Mouse (Mus musculus): ENCODE data around the gene Comt. TPM values are rescaled to one million over a fixed set of nuclear protein-coding genes. Genes with fewer than 3 reads are reported as not detected.

Gene Comt
- polyA plus RNA-seq, 1 experiment from 2014 or later, result 64.0 TPM

DNA sequence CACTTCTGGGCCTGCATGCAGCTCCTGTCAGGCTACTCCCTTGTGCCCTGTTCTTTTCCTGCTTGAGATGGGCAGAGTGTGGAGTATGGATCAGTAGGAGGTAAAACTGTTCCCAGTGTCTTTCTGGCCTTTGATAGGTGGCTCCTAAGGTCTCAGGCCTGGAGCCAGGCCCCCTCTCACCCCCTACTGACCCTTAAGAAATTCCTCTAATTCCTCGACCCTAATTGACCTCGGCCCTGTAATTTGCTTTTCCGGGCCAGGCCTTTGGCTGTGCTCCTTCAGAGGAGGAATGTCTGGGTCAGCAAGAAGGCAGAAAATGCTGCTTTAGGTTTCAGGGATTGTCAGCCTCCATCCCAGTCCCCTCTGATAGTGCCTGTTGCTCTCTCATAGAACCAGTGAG lies 42.9 kb downstream of the Comt start:
- Histone ChIP-seq H3K4me1 (peaks cover 89% of the 10 kb centered on the region), H3K36me3 (ENCODE audit: poor library complexity, severe bottlenecking) (no peaks in the 10 kb centered on the region), H3K27me3 (no peaks in the 10 kb centered on the region), H3K4me2 (no peak overlapping the region), H3K27ac (peak overlapping the region; percentile 54; the same call in 1 of the 2 replicates), H3K9me3 (replicated peaks) (no peaks in the 10 kb centered on the region), H3K4me3 (no peak overlapping the region), H3K9ac (peak overlapping the region; percentile 31; the same call in 1 of the 2 replicates)
- ATAC-seq, result no peak
- WGBS, result 10% methylated on average over 3 of the region's 3 CpGs

DNA sequence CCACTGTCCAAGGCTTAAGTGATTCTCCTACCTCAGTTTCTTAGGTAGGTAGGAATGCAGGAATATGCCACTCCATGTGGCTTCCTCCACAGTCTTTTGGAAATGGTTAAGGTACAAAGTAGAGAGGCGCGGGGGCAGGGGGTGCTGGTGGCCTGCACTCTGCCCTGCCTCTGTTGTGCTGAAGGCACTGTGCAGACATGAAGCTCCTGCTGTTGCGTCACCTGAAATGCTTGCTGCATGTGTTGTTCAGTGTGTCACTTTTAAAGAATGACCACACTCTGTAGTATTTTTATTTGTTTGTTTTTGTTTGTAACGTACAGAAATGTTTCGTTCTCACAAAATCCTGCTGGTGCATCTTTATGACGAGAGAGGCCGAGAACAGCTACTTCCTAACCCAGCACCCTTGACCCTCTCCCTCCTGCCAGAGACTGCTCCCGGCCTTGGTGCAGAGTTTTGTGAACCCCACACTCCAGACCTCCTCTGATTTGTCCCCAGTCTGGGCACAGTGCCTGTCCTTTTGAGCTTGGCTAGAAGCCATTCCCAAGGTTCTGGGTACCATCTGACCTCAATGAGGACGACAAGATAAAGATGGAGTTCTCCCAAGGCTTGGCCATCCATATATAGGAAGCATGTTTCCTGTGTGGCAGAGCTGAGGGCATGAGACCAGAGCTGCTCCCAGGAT lies 43.5 kb downstream of the Comt start:
- 76% methylated on average over 9 of the region's 9 CpGs for WGBS
- H3K27me3 ChIP-seq, result no peaks in the 10 kb centered on the region
- H3K9me3 ChIP-seq (replicated peaks), result no peaks in the 10 kb centered on the region
- no peak overlapping the region for H3K4me3 ChIP-seq
- H3K36me3 ChIP-seq (ENCODE audit: poor library complexity, severe bottlenecking), result no peaks in the 10 kb centered on the region
- H3K27ac ChIP-seq, result peak overlapping the region; percentile 35; the same call in 1 of the 2 replicates
- no peak for ATAC-seq
- H3K9ac ChIP-seq, result peak overlapping the region; percentile 31; the same call in 1 of the 2 replicates
- H3K4me1 ChIP-seq, result peaks cover 89% of the 10 kb centered on the region
- no peak overlapping the region for H3K4me2 ChIP-seq

DNA sequence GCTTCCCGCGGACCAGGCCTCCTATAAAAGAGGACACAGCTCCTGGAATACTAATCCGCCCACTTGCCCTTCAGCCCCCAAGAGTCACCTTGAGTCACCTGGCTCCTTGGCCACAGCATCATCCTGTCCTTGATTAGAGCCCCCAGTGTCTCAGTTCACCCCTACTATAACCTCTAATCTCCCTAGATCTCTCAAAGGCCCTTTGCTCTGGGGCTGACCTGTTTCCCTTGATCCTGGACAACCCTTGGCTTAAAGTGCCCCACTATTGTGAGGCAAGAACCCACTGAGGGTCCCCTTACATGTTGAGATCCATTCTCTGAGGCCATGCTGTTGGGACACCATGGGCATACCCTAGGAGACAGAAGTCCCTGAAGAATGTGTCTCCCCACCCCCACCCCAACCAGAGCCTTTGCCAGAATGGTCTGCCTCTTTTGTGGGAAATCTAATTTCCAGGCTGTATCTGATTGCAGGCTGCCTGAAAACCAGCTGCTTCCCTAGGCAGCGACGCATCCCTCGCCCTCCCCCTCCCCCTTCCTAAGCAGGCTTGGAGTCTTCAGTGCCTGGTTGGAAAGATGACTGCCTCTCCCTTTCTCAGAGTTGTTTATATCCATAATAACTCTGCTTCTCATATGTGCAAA lies 44.9 kb downstream of the Comt start:
- ATAC-seq, result peak; percentile 51
- Histone ChIP-seq H3K4me3 (no peak overlapping the region), H3K9me3 (replicated peaks) (no peaks in the 10 kb centered on the region), H3K36me3 (ENCODE audit: poor library complexity, severe bottlenecking) (no peaks in the 10 kb centered on the region), H3K27me3 (no peaks in the 10 kb centered on the region), H3K4me1 (peaks cover 85% of the 10 kb centered on the region), H3K4me2 (peak overlapping the region; percentile 10), H3K27ac (peak overlapping the region; percentile 89), H3K9ac (0 out of 2 replicates have a peak overlapping the region, but pooled peaks have one; percentile 26)
- WGBS, result 37% methylated on average over 6 of the region's 6 CpGs

DNA sequence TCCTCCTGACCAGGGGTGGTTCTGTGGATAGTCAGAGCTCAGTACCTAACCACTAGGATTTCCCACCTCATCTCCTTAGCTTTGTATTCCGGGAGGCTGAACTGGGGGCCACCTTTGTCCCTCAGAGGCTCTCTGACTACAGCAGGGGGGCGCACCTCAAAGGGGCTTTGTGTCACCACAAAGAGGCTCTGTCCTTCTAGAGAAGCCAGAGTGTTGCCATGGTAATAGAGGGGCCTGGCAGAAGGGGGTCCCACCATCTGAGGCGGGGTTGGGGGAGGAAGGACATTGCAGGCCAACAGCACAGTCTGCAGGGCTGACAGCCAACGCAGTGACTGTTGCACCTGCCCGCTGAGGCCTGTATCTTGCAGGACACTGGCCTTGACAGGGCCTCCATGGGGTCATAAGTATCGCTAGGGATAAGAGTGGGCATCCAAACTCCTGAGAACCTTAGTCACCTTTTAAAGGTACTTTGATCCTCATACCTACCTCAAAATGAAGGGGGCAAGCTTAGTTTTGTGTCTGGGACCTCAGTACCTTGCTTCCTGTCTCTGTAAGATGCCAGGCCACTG lies 46.1 kb downstream of the Comt start:
- WGBS, result 9% methylated on average over 6 of the region's 6 CpGs
- H3K27me3 ChIP-seq, result no peaks in the 10 kb centered on the region
- H3K9ac ChIP-seq, result peak overlapping the region; percentile 26
- H3K9me3 ChIP-seq (replicated peaks), result no peaks in the 10 kb centered on the region
- H3K4me2 ChIP-seq, result peak overlapping the region; percentile 16; the same call in 1 of the 2 replicates
- H3K36me3 ChIP-seq (ENCODE audit: poor library complexity, severe bottlenecking), result no peaks in the 10 kb centered on the region
- H3K27ac ChIP-seq, result peak overlapping the region; percentile 89
- ATAC-seq, result peak; percentile 81
- peaks cover 79% of the 10 kb centered on the region for H3K4me1 ChIP-seq
- no peak overlapping the region for H3K4me3 ChIP-seq

GRCm38 (mm10) chr16:18379338-18380001 lies 47.2 kb downstream of the Comt start:
- H3K36me3 ChIP-seq (ENCODE audit: poor library complexity, severe bottlenecking), result no peaks in the 10 kb centered on the region
- no peak overlapping the region for H3K4me2 ChIP-seq
- H3K9me3 ChIP-seq (replicated peaks), result no peaks in the 10 kb centered on the region
- no peak overlapping the region for H3K4me3 ChIP-seq
- peak overlapping the region; percentile 89 for H3K27ac ChIP-seq
- no peak for ATAC-seq
- WGBS, result 55% methylated on average over 8 of the region's 8 CpGs
- H3K4me1 ChIP-seq, result peaks cover 74% of the 10 kb centered on the region
- no peak overlapping the region for H3K9ac ChIP-seq
- H3K27me3 ChIP-seq, result no peaks in the 10 kb centered on the region

DNA sequence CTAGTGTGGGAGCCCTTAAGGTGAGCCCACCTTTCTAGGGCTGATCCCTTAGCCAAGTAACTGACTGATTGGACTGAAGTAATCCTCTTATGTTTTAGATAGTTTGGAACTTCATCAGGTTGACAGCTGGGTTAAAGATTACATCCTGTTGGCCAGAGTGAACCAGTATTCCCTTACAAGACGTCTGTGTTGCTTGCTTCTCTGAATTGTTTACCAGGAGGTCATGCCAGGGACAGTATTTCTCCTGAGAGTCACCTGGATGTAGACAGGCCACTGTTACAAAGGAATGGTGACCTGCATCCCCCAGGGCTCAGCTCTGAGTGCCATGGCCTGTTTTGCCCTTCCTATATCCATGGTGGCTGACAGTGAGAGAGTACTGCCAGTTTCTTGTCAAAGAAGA lies 48.2 kb downstream of the Comt start:
- peaks cover 64% of the 10 kb centered on the region for H3K4me1 ChIP-seq

GRCm38 (mm10) chr16:18377203-18377602 lies 49.4 kb downstream of the Comt start:
- no peaks in the 10 kb centered on the region for H3K27me3 ChIP-seq
- 0 out of 2 replicates have a peak, but pooled peaks cover 2% of the 10 kb centered on the region for H3K36me3 ChIP-seq (ENCODE audit: poor library complexity, severe bottlenecking)
- H3K9ac ChIP-seq, result no peak overlapping the region
- peaks cover 51% of the 10 kb centered on the region for H3K4me1 ChIP-seq
- no peak overlapping the region for H3K4me3 ChIP-seq
- no peak overlapping the region for H3K4me2 ChIP-seq
- 30% methylated on average over 3 of the region's 3 CpGs for WGBS
- H3K27ac ChIP-seq, result no peak overlapping the region
- no peak for ATAC-seq
- H3K9me3 ChIP-seq (replicated peaks), result no peaks in the 10 kb centered on the region

More for the DNA sequence above, 48.2 kb downstream of the Comt start:
- H3K9me3 ChIP-seq (replicated peaks), result no peaks in the 10 kb centered on the region
- no peak overlapping the region for H3K27ac ChIP-seq
- 45% methylated on average over 1 of the region's 1 CpGs for WGBS
- no peak overlapping the region for H3K4me3 ChIP-seq
- H3K9ac ChIP-seq, result no peak overlapping the region
- H3K27me3 ChIP-seq, result no peaks in the 10 kb centered on the region
- ATAC-seq, result no peak
- no peak overlapping the region for H3K4me2 ChIP-seq
- no peaks in the 10 kb centered on the region for H3K36me3 ChIP-seq (ENCODE audit: poor library complexity, severe bottlenecking)

DNA sequence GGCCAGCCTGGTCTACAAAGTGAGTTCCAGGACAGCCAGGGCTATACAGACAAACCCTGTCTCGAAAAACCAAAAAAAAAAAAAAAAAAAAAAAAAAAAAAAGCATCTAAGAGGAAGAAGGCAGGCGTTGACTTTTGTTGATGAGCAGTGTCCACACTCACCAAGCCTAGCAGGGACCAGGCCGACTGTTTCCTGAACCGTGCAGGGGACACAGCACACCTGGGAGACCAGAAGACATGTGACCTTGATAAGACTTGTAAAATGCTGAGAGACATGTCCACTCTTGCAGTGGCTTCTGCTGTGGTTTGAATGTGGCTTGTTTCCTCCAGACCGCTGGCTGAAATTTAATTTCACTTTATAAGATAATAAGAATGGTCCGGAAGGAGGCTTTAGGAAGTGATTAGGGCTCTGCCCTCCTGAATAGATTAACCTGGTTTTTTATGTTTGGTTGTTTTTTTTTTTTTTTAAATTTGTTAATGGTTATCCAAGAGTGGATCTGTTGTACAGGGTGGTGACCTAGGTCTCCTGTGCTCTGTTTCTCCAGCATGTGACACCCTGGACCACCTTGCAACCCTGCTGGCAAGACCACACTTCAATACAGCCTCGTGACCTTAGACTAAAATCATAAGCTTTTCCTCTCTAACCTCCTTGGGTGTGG lies 50.2 kb downstream of the Comt start:
- peaks cover 43% of the 10 kb centered on the region for H3K4me1 ChIP-seq
- H3K4me3 ChIP-seq, result no peak overlapping the region
- H3K9ac ChIP-seq, result no peak overlapping the region
- WGBS, result 92% methylated on average over 7 of the region's 7 CpGs
- no peak overlapping the region for H3K27ac ChIP-seq
- H3K27me3 ChIP-seq, result no peaks in the 10 kb centered on the region
- H3K36me3 ChIP-seq (ENCODE audit: poor library complexity, severe bottlenecking), result peaks cover 6% of the 10 kb centered on the region; the same call in 1 of the 2 replicates
- H3K4me2 ChIP-seq, result no peak overlapping the region
- H3K9me3 ChIP-seq (replicated peaks), result no peaks in the 10 kb centered on the region
- ATAC-seq, result no peak

DNA sequence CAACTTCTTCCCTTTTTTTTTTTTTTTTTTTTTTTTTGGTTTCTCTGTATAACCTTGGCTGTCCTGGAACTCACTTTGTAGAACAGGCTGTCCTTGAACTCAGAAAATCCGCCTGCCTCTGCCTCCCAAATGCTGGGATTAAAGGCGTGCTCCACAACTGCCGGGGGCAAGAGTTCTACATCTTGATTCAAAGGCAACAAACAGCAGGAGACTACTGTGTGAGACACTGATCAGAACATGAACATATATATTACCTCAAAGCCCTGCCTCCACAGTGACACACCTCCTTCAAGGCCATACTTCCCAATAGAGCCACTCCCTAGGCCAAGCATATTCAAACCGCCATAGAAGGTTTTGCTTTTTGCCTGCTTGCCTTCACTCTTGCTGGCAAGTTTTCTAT lies 53.0 kb downstream of the Comt start:
- H3K9ac ChIP-seq, result no peak overlapping the region
- H3K4me2 ChIP-seq, result no peak overlapping the region
- peaks cover 15% of the 10 kb centered on the region for H3K4me1 ChIP-seq
- WGBS, result 94% methylated on average over 4 of the region's 4 CpGs
- ATAC-seq, result no peak
- H3K9me3 ChIP-seq (replicated peaks), result no peaks in the 10 kb centered on the region
- no peaks in the 10 kb centered on the region for H3K27me3 ChIP-seq
- peaks cover 12% of the 10 kb centered on the region; the same call in 1 of the 2 replicates for H3K36me3 ChIP-seq (ENCODE audit: poor library complexity, severe bottlenecking)
- no peak overlapping the region for H3K27ac ChIP-seq
- no peak overlapping the region for H3K4me3 ChIP-seq

DNA sequence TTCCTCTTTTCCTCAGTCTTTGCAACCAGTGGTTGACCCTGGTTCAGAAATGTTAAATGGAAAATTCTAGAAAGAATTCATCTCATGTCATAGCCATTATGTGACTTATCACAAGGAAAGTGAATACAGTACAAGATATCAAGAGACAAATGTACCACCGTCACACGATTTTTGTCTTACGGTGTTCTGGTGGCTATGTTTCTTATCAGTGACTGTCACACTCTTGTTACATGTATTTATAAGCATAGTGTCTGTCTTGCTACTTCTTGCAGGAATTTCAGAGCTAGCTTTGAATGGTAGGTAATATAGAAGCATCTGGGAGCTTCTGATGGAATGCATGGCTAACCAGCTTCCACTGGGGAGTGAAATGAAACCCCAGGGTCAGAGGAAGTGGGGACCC lies 56.5 kb downstream of the Comt start:
- ATAC-seq, result no peak
- no peaks in the 10 kb centered on the region for H3K4me1 ChIP-seq
- peaks cover 12% of the 10 kb centered on the region; the same call in 1 of the 2 replicates for H3K36me3 ChIP-seq (ENCODE audit: poor library complexity, severe bottlenecking)
- WGBS, result over 99% methylated on average over 3 of the region's 3 CpGs
- H3K27me3 ChIP-seq, result no peaks in the 10 kb centered on the region
- no peaks in the 10 kb centered on the region for H3K9me3 ChIP-seq (replicated peaks)
- H3K9ac ChIP-seq, result no peak overlapping the region
- no peak overlapping the region for H3K4me2 ChIP-seq
- H3K4me3 ChIP-seq, result no peak overlapping the region
- no peak overlapping the region for H3K27ac ChIP-seq

- no peak overlapping the region for H3K27ac ChIP-seq
- 92% methylated on average over 4 of the region's 4 CpGs for WGBS
Measured at GRCm38 (mm10) chr16:18366849-18367248, 59.8 kb downstream of the Comt start.

More at GRCm38 (mm10) chr16:18366849-18367248, 59.8 kb downstream of the Comt start:
- Histone ChIP-seq H3K9ac (no peak overlapping the region), H3K4me1 (no peaks in the 10 kb centered on the region), H3K36me3 (ENCODE audit: poor library complexity, severe bottlenecking) (peaks cover 22% of the 10 kb centered on the region), H3K27me3 (no peaks in the 10 kb centered on the region), H3K4me3 (no peak overlapping the region), H3K4me2 (no peak overlapping the region), H3K9me3 (replicated peaks) (no peaks in the 10 kb centered on the region)
- ATAC-seq, result no peak

All from forebrain, embryonic 13.5 days (tissue).